Mouse (Mus musculus): ENCODE results near the gene Mapk13. TPM values are rescaled to one million over a fixed set of nuclear protein-coding genes. Genes with fewer than 3 reads are reported as not detected.
"Not testable (repeated sequence)": the region's sequence is repeated elsewhere in the genome, so short reads cannot be mapped to it uniquely, and the experiment has no call there.

The Mapk13 gene
- polyA plus RNA-seq, 1 experiment, result 1.3 TPM

DNA sequence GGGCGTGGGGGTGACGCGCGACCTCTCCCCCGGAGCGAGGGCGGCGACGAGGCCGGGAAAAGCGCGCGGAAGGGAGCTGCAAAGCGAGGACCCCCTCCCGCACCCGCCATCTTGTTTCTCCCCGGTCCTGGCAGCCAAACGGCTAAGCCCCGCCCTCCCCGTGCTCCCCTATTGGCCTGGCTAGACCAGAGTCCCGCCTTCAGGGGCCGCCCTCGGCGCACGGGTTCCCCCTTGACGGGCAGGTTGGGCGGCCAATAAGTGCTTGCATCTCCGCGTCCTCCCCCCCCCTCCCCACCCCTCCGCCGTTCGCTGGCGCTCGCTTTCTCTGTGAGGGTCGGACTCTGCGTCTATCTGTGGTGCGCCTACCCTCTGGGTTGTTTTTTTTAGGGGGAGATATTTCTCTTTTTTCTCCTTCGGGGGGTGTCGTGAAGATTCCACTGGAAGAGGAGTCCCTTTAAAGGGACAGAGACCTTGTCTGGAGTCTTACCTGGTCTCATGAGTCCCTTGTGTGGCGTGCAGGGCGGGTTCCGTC, 32.4 kb downstream of the Mapk13 start:
- DNase-seq (ENCODE audit: low read depth), result peak; percentile 99
- TF ChIP-seq CTCF (IDR thresholded peaks at IDR 0.05; ENCODE audit: borderline replicate concordance, extremely low read depth, insufficient read depth, insufficient read length), result no peak
- peak; percentile 90; the same call in 1 of the 2 replicates for TF ChIP-seq POLR2A (IDR thresholded peaks at IDR 0.05; ENCODE audit: borderline replicate concordance, extremely low read depth, insufficient read depth, insufficient read length, poor library complexity, severe bottlenecking)

GRCm38 (mm10) chr17:28802006-28802481, 32.9 kb downstream of the Mapk13 start:
- TF ChIP-seq CTCF (IDR thresholded peaks at IDR 0.05; ENCODE audit: borderline replicate concordance, extremely low read depth, insufficient read depth, insufficient read length), result no peak
- DNase-seq (ENCODE audit: low read depth), result no peak

DNA sequence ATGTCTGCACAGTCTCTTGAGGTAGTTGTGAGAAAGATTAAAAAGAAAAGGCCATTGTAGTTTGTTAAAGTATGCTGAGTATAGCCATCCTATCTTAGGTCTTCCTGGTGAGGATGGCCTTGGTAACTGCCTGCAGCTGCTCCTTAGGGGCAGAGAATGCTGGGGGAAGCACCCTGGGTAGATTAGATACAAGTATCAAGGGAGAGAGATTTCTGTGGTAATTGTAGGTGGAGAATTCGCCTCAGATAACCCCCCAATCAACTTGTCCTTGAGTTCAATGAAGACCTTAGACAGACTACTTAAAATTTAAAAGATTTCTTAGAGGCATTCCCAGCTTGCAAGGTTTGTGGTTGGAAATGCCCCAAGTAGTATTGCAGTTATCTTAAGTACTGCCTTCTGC, 34.2 kb downstream of the Mapk13 start:
- TF ChIP-seq POLR2A (IDR thresholded peaks at IDR 0.05; ENCODE audit: borderline replicate concordance, extremely low read depth, insufficient read depth, insufficient read length, poor library complexity, severe bottlenecking) (no peak), CTCF (IDR thresholded peaks at IDR 0.05; ENCODE audit: borderline replicate concordance, extremely low read depth, insufficient read depth, insufficient read length) (no peak)
- DNase-seq (ENCODE audit: low read depth), result no peak

- DNase-seq (ENCODE audit: low read depth), result no peak
- TF ChIP-seq CTCF (IDR thresholded peaks at IDR 0.05; ENCODE audit: borderline replicate concordance, extremely low read depth, insufficient read depth, insufficient read length), result no peak
- no peak for TF ChIP-seq POLR2A (IDR thresholded peaks at IDR 0.05; ENCODE audit: borderline replicate concordance, extremely low read depth, insufficient read depth, insufficient read length, poor library complexity, severe bottlenecking)
These were observed 35.9 kb downstream of the Mapk13 start for GRCm38 (mm10) chr17:28804973-28805372.

DNA sequence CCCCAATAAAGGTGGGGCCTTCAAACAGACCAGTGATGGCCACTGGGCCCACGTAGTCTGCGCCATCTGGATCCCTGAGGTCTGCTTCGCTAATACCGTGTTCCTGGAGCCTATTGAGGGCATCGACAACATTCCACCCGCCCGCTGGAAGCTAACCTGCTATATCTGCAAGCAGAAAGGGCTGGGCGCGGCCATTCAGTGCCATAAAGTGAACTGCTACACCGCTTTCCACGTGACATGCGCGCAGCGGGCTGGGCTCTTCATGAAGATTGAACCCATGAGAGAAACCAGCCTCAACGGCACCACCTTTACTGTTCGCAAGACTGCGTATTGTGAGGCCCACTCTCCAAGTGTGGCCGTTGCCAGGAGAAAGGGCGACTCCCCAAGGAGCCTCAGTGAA, 37.7 kb downstream of the Mapk13 start:
- no peak for DNase-seq (ENCODE audit: low read depth)
- TF ChIP-seq POLR2A (IDR thresholded peaks at IDR 0.05; ENCODE audit: borderline replicate concordance, extremely low read depth, insufficient read depth, insufficient read length, poor library complexity, severe bottlenecking), result no peak
- no peak for TF ChIP-seq CTCF (IDR thresholded peaks at IDR 0.05; ENCODE audit: borderline replicate concordance, extremely low read depth, insufficient read depth, insufficient read length)

GRCm38 (mm10) chr17:28808714-28809113, 39.6 kb downstream of the Mapk13 start:
- DNase-seq (ENCODE audit: low read depth), result no peak
- TF ChIP-seq CTCF (IDR thresholded peaks at IDR 0.05; ENCODE audit: borderline replicate concordance, extremely low read depth, insufficient read depth, insufficient read length), result no peak
- no peak for TF ChIP-seq POLR2A (IDR thresholded peaks at IDR 0.05; ENCODE audit: borderline replicate concordance, extremely low read depth, insufficient read depth, insufficient read length, poor library complexity, severe bottlenecking)

GRCm38 (mm10) chr17:28809175-28809831, 40.2 kb downstream of the Mapk13 start:
- TF ChIP-seq CTCF (IDR thresholded peaks at IDR 0.05; ENCODE audit: borderline replicate concordance, extremely low read depth, insufficient read depth, insufficient read length) (no peak), POLR2A (IDR thresholded peaks at IDR 0.05; ENCODE audit: borderline replicate concordance, extremely low read depth, insufficient read depth, insufficient read length, poor library complexity, severe bottlenecking) (no peak)
- DNase-seq (ENCODE audit: low read depth), result no peak

DNA sequence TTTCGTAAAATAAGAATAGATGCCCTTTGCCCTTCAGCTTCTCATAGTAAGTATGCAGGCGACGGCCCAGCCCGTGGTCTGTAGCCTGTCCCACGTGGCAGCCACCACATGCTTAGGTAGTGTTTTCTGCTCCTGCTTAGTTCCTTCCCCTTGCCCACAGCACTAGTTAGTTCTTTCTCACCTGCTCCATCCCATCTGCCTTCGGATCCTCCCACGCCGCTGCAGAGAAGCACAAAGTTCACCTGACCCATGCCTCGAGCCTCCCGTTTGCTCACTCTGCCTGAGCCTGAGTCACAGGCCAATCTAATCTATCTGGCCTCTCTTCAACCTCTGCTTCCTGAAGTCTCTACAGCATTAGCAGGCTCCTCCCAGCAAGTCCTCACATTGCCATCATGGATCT, 43.2 kb downstream of the Mapk13 start:
- TF ChIP-seq POLR2A (IDR thresholded peaks at IDR 0.05; ENCODE audit: borderline replicate concordance, extremely low read depth, insufficient read depth, insufficient read length, poor library complexity, severe bottlenecking) (no peak), CTCF (IDR thresholded peaks at IDR 0.05; ENCODE audit: borderline replicate concordance, extremely low read depth, insufficient read depth, insufficient read length) (no peak)
- DNase-seq (ENCODE audit: low read depth), result no peak

GRCm38 (mm10) chr17:28814529-28815097, 45.5 kb downstream of the Mapk13 start:
- no peak for DNase-seq (ENCODE audit: low read depth)
- TF ChIP-seq CTCF (IDR thresholded peaks at IDR 0.05; ENCODE audit: borderline replicate concordance, extremely low read depth, insufficient read depth, insufficient read length), result no peak
- TF ChIP-seq POLR2A (IDR thresholded peaks at IDR 0.05; ENCODE audit: borderline replicate concordance, extremely low read depth, insufficient read depth, insufficient read length, poor library complexity, severe bottlenecking), result no peak

- DNase-seq (ENCODE audit: low read depth), result no peak
- TF ChIP-seq POLR2A (IDR thresholded peaks at IDR 0.05; ENCODE audit: borderline replicate concordance, extremely low read depth, insufficient read depth, insufficient read length, poor library complexity, severe bottlenecking) (no peak), CTCF (IDR thresholded peaks at IDR 0.05; ENCODE audit: borderline replicate concordance, extremely low read depth, insufficient read depth, insufficient read length) (no peak)
These were observed 46.4 kb downstream of the Mapk13 start for GRCm38 (mm10) chr17:28815384-28816004.

GRCm38 (mm10) chr17:28816326-28816725, 47.2 kb downstream of the Mapk13 start:
- not testable (repeated sequence) for DNase-seq (ENCODE audit: low read depth)

All from brain, embryonic 14.5 days (tissue).